13 mouse cellular contexts compared by ENCODE assay signal in the genomic region with DNA sequence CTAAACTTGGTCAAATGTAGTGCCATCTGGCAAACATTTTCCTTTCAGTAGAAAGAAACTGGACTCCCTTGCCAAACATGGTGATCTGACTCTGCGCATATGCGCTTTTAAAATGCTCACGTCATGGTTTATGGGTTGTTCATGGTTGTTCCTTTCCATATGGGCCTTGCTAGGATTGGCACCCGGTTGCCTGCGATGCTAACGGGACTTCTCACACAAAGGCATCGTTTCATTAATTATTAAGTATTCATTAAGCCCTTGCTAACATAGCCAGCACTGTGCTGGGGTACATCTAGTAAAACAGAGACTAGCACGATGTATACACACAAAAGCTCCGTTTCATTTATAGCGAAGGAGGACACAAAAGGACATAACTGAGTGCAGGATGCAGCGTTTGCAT. TPM values are rescaled to one million over a fixed set of nuclear protein-coding genes. Genes with fewer than 3 reads are reported as not detected.
DNase-seq lines count a peak whose midpoint lies in the region; ATAC-seq lines count a peak whose summit lies in the region.
"Had no signal": no experiment of that assay in that cellular context is flagged by ENCODE, and none has a peak within 500 bp of the region (broad histone marks: within the 10 kb centered on the region; RNA-seq: fewer than 3 reads in every experiment).

No protein-coding gene starts in this region.

- no peak overlapping the region for H3K9ac ChIP-seq in forebrain, embryonic 13.5 days
- H3K9ac ChIP-seq in forebrain, embryonic 11.5 days (ENCODE audit: low read length), result no peak overlapping the region
- no peak overlapping the region for H3K9ac ChIP-seq in forebrain, embryonic 14.5 days (ENCODE audit: low read length)
- peak overlapping the region; percentile 43; the same call in 1 of the 2 replicates for H3K9ac ChIP-seq in hindbrain, embryonic 13.5 days
- H3K9ac ChIP-seq in midbrain, embryonic 15.5 days, result no peak overlapping the region
- H3K9ac ChIP-seq: stomach, embryonic 15.5 days had no signal

- no peak overlapping the region for H3K27ac ChIP-seq in forebrain, embryonic 13.5 days
- no peak overlapping the region for H3K27ac ChIP-seq in forebrain, embryonic 11.5 days (ENCODE audit: low read depth, low read length)
- no peak overlapping the region for H3K27ac ChIP-seq in forebrain, embryonic 14.5 days (ENCODE audit: low read depth, low read length)
- H3K27ac ChIP-seq in hindbrain, embryonic 13.5 days, result peak overlapping the region; percentile 48
- no peak overlapping the region for H3K27ac ChIP-seq in midbrain, embryonic 15.5 days
- H3K27ac ChIP-seq: kidney, postnatal 0 days; stomach, embryonic 15.5 days had no signal

- no peaks in the 10 kb centered on the region for H3K9me3 ChIP-seq in forebrain, embryonic 13.5 days (replicated peaks)
- H3K9me3 ChIP-seq in forebrain, embryonic 11.5 days (ENCODE audit: control insufficient read depth, low read length), result no peaks in the 10 kb centered on the region
- no peaks in the 10 kb centered on the region for H3K9me3 ChIP-seq in forebrain, embryonic 14.5 days (replicated peaks; ENCODE audit: control insufficient read depth, low read length)
- no peaks in the 10 kb centered on the region for H3K9me3 ChIP-seq in hindbrain, embryonic 13.5 days
- H3K9me3 ChIP-seq in midbrain, embryonic 15.5 days, result no peaks in the 10 kb centered on the region
- H3K9me3 ChIP-seq: G1E; stomach, embryonic 15.5 days had no signal

- no peaks in the 10 kb centered on the region for H3K27me3 ChIP-seq in forebrain, embryonic 13.5 days
- H3K27me3 ChIP-seq in forebrain, embryonic 11.5 days (ENCODE audit: control insufficient read depth, insufficient read depth, low read length), result no peaks in the 10 kb centered on the region
- no peaks in the 10 kb centered on the region for H3K27me3 ChIP-seq in forebrain, embryonic 14.5 days (replicated peaks; ENCODE audit: control insufficient read depth, insufficient read depth, low read length)
- H3K27me3 ChIP-seq in hindbrain, embryonic 13.5 days, result no peaks in the 10 kb centered on the region
- H3K27me3 ChIP-seq in midbrain, embryonic 15.5 days (replicated peaks), result no peaks in the 10 kb centered on the region
- H3K27me3 ChIP-seq: stomach, embryonic 15.5 days had no signal

- H3K4me1 ChIP-seq in forebrain, embryonic 13.5 days, result no peaks in the 10 kb centered on the region
- no peaks in the 10 kb centered on the region for H3K4me1 ChIP-seq in forebrain, embryonic 11.5 days (replicated peaks; ENCODE audit: control insufficient read depth, insufficient read depth, low read length)
- no peaks in the 10 kb centered on the region for H3K4me1 ChIP-seq in forebrain, embryonic 14.5 days (ENCODE audit: control insufficient read depth, insufficient read depth, low read length)
- no peaks in the 10 kb centered on the region for H3K4me1 ChIP-seq in hindbrain, embryonic 13.5 days (replicated peaks)
- no peaks in the 10 kb centered on the region for H3K4me1 ChIP-seq in midbrain, embryonic 15.5 days
- H3K4me1 ChIP-seq: stomach, embryonic 15.5 days had no signal

- H3K36me3 ChIP-seq in forebrain, embryonic 13.5 days (ENCODE audit: poor library complexity, severe bottlenecking), result peaks cover 46% of the 10 kb centered on the region
- H3K36me3 ChIP-seq in forebrain, embryonic 11.5 days (ENCODE audit: control insufficient read depth, insufficient read depth, low read length), result no peaks in the 10 kb centered on the region
- H3K36me3 ChIP-seq in forebrain, embryonic 14.5 days (ENCODE audit: control insufficient read depth, insufficient read depth, low read length), result peaks cover 39% of the 10 kb centered on the region
- H3K36me3 ChIP-seq in hindbrain, embryonic 13.5 days, result peaks cover 73% of the 10 kb centered on the region
- peaks cover 45% of the 10 kb centered on the region for H3K36me3 ChIP-seq in midbrain, embryonic 15.5 days (replicated peaks)

- DNase-seq in forebrain, embryonic 11.5 days (ENCODE audit: low spot score), result no peak
- no peak for DNase-seq in forebrain, embryonic 14.5 days (ENCODE audit: low spot score)
- no peak for DNase-seq in left cerebral cortex, adult 8-10 months (ENCODE audit: low spot score in 2 of 2)
- no peak for DNase-seq in cerebellum, postnatal 10 days
- DNase-seq in thymus, adult 18-20 months, result no peak

- peak; percentile 50 for ATAC-seq in forebrain, embryonic 13.5 days
- ATAC-seq in forebrain, embryonic 11.5 days (replicated peaks; ENCODE audit: low FRiP score), result no peak
- ATAC-seq in forebrain, embryonic 14.5 days, result peak; percentile 44; the same call in 1 of the 2 replicates
- ATAC-seq in hindbrain, embryonic 13.5 days (ENCODE audit: low FRiP score), result peak; percentile 89
- peak; percentile 64 for ATAC-seq in midbrain, embryonic 15.5 days (replicated peaks)

- WGBS in forebrain, embryonic 13.5 days, result 75% methylated on average over 11 of the region's 11 CpGs
- WGBS in forebrain, embryonic 11.5 days, result 84% methylated on average over 11 of the region's 11 CpGs
- 69% methylated on average over 11 of the region's 11 CpGs for WGBS in forebrain, embryonic 14.5 days
- 74% methylated on average over 11 of the region's 11 CpGs for WGBS in hindbrain, embryonic 13.5 days
- WGBS in midbrain, embryonic 15.5 days, result 78% methylated on average over 11 of the region's 11 CpGs

- H3K4me3 ChIP-seq in forebrain, embryonic 13.5 days, result no peak overlapping the region
- no peak overlapping the region for H3K4me3 ChIP-seq in forebrain, embryonic 11.5 days (ENCODE audit: low read depth, low read length)
- no peak overlapping the region for H3K4me3 ChIP-seq in forebrain, embryonic 14.5 days (ENCODE audit: low read depth, low read length)
- H3K4me3 ChIP-seq in hindbrain, embryonic 13.5 days, result no peak overlapping the region
- no peak overlapping the region for H3K4me3 ChIP-seq in midbrain, embryonic 15.5 days
- H3K4me3 ChIP-seq: stomach, embryonic 15.5 days had no signal

- no peak overlapping the region for H3K4me2 ChIP-seq in forebrain, embryonic 13.5 days
- no peak overlapping the region for H3K4me2 ChIP-seq in forebrain, embryonic 11.5 days (ENCODE audit: low read depth, low read length, severe bottlenecking)
- no peak overlapping the region for H3K4me2 ChIP-seq in forebrain, embryonic 14.5 days (ENCODE audit: low read length)
- no peak overlapping the region for H3K4me2 ChIP-seq in hindbrain, embryonic 13.5 days
- no peak overlapping the region for H3K4me2 ChIP-seq in midbrain, embryonic 15.5 days
- H3K4me2 ChIP-seq: heart, embryonic 11.5 days; liver, embryonic 11.5 days; stomach, embryonic 15.5 days had no signal

RNA-seq across cellular contexts. Expression of gene Wdr3, which starts 27.7 kb away (rescaled TPM):
- 49.4 and 50.7 TPM in 2 replicates for polyA plus RNA-seq in forebrain, embryonic 13.5 days (2015; fragmentation: Nextera tagmentation; extraction: Ambion mirVana)
- polyA plus RNA-seq in forebrain, embryonic 11.5 days (2014; fragmentation: Nextera tagmentation; extraction: Ambion mirVana), result 61.4 and 64.3 TPM in 2 replicates
- polyA plus RNA-seq in forebrain, embryonic 14.5 days (2014; fragmentation: Nextera tagmentation; extraction: Ambion mirVana), result 43.7 and 43.8 TPM in 2 replicates
- polyA plus RNA-seq in hindbrain, embryonic 13.5 days (2015; fragmentation: Nextera tagmentation; extraction: Ambion mirVana), result 38.6 and 41.5 TPM in 2 replicates
- 36.6 and 44.3 TPM in 2 replicates for polyA plus RNA-seq in midbrain, embryonic 15.5 days (2015; fragmentation: Nextera tagmentation; extraction: Ambion mirVana)
- total RNA-seq in left cerebral cortex, adult 8-10 months (2022), result 10 to 100 TPM; 19.4 to 28.6 (median 23.5) TPM

RNA-seq across cellular contexts. Expression of gene Gdap2, which starts 27.7 kb away (rescaled TPM):
- polyA plus RNA-seq in forebrain, embryonic 13.5 days (2015; fragmentation: Nextera tagmentation; extraction: Ambion mirVana), result 37.2 and 39.3 TPM in 2 replicates
- polyA plus RNA-seq in forebrain, embryonic 11.5 days (2014; fragmentation: Nextera tagmentation; extraction: Ambion mirVana), result 32.2 and 33.1 TPM in 2 replicates
- polyA plus RNA-seq in forebrain, embryonic 14.5 days (2014; fragmentation: Nextera tagmentation; extraction: Ambion mirVana), result 46.6 and 51.3 TPM in 2 replicates
- 39.9 and 42.1 TPM in 2 replicates for polyA plus RNA-seq in hindbrain, embryonic 13.5 days (2015; fragmentation: Nextera tagmentation; extraction: Ambion mirVana)
- 37.8 and 39.2 TPM in 2 replicates for polyA plus RNA-seq in midbrain, embryonic 15.5 days (2015; fragmentation: Nextera tagmentation; extraction: Ambion mirVana)
- total RNA-seq in left cerebral cortex, adult 8-10 months (2022), result 10 to 100 TPM; 30.3 to 36.4 (median 33.4) TPM
